Mouse (Mus musculus) adrenal gland, adult (tissue): Measurements from ENCODE around the gene Pdcd4.

ENCODE experiments used
- DNase-seq, 2 experiments: peaks; one replicate each; pipeline ENCODE4 v3.0.0; 2022 to 2023; ENCODE audit warnings: low spot score in 1 of 2; ENCODE audit not compliant: inconsistent age in 2 of 2

Gene Pdcd4

DNA sequence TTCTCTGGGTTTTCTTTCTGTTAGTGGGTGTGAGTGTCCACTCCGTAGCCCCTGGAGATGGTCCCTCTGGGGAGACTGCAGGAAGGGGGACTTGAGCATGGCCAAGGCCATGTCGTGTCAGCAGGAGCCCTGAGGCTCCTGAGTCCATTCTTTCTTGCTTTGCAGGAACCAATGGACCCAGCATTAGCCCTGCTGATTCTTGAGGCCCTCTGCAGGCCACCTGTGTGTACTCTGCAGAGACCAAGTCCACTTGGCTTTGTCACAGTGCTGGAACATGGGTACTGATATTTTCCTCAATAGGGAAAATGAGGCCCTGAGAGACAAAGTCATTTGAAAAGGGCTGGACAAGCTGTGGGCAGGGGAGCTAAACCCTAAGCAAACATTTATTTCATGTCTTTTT is 21.5 kb upstream of the Pdcd4 start:
- peak in 1 of 2 experiments; percentile 46 for DNase-seq

DNA sequence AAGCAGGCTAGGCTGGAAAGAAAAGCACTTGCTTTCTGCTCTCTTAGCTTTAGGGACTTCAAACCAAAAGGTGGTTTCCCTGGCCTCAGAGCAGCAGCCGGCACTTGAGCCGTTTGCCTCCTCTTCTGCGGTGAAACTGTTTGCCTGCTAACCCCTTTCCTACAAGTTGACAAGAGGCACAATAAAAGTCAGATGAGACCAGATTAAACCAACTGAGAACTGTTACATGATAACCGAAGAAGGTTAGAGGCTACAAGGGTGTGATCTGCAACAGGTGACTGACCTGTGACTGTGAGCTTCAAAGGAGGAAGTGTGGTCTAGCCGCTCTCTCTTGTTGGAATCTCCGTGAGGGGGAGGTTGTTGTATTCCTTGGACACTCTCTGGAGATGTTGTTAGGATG is 20.5 kb upstream of the Pdcd4 start:
- no peak for DNase-seq

DNA sequence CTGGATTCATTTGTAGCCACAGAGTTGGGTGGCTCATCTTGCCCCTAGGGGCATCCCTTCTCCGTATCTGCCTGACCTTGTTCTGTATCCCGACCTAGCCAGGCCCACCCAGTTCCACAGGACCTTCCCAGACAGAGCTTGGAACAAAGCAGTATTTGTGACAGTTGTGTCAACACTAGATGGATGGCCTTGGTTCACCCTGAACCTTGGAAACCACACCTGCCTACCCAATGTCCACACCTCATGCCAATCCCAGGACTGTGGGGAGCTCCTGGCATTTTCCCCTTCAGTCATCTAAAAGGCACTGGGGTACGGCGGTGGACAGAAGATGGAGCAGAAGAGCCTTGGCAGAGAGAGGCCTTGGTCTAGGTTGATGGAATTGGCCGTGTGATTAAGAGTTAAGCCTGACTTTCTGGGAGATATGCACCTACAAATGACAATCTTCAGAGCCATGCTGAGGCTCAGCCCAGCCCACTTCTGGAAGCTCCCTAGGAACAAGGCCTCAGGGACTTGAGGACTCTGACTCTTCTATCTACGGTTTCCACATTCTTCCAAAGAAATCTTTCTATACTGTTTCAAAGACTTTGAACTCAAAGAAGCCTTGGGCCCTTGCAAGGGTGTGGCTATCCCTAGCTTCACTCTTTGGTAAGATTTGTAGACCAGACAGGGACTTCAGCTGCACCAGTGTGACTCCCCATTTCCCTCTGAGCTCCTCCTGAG is 18.9 kb upstream of the Pdcd4 start:
- DNase-seq, result no peak

DNA sequence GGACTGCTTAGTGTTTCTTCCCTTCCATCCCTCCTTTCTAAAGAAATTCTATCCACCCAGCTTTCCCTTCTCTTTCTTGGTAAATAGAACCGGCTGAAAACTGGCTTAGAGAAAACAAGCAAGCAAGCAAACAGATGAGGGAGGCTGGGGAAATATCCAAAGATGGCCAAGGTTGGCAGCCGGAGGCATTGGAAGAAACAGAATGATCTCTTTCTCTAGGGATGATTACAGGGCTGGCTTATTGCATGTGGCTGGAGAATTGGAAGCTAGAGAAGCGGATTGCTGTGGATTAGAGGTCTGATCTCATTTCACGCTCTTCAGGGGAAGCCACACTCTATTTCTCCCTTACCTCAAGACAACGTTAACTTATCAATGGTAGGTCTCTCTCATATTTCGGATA is 16.8 kb upstream of the Pdcd4 start:
- DNase-seq, result no peak

DNA sequence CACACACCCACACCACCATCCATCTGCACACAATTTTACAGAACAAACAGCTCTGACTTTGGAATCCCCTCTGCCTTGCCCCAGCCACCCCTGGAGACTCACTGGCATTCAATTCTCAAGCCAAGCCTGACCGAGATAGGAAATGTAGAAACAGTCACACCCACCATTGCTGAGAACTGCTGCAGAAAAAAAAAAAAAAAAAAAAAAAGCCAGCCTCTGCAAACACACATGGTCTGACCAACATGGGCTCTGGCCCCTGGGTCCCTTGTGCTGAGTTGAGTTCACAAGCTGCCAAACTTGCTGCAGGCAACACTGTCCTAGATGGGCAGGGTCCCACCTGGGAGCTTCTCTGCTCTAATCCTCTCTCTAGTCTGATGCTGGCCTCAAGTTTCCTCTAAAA is 14.3 kb upstream of the Pdcd4 start:
- DNase-seq, result no peak

DNA sequence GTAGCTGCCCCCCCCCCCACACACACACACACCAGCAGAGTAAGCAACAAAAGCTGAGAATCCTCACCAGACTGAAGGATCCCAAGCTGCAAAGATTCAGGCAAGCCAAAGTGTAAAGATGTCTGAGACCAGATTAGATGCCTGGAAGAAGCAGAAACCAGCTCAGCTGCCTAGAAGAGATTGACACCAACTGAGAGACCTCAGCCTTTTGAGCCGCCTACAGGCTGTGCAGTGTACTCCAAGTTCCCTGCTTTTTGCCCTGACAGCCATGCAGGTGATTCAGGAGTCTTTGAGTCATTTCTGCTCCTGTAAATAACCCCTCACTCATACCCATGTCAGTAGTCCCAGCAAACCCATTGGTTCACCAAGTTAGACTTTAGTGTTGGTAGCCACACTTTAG is 11.6 kb upstream of the Pdcd4 start:
- DNase-seq, result no peak

DNA sequence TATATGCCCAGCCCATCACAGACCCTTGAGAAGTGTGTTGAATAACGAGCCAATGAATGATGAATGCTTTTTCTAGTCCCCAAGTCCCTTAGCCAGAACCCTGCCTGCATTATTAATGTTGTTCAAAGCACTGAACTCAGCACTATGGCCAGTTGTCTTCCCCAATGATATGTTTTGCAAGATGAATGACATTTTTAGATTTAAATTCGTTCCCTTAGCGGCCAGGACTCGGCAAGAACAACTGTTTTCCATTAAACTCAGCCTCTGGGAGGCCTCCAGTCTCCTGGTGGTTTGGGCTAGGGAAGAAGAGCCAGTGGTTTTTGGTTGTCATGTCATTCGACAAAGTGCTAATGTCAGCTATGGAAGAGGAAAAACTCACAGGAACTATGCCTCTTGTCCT is 10.2 kb upstream of the Pdcd4 start:
- DNase-seq, result no peak

DNA sequence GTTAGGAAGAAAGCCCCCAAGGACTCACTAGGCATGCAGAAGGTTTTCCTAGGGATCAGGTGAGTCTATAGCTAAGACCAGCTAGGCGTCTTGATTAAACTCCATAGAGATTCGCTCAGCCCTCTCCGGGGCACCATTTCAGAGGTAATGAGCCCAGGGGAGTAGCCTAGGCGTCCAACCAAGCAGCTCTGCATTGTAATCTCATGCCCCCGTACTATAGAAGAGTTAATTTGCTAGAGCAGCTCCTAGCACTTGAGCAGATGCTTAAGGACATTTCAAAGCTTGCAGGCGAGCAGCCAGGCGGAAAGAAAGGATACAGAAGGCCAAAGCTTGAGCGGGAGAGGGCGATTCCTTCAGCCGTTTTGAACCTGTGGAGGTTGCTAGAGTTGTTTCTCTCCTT is 6.6 kb upstream of the Pdcd4 start:
- DNase-seq, result no peak

DNA sequence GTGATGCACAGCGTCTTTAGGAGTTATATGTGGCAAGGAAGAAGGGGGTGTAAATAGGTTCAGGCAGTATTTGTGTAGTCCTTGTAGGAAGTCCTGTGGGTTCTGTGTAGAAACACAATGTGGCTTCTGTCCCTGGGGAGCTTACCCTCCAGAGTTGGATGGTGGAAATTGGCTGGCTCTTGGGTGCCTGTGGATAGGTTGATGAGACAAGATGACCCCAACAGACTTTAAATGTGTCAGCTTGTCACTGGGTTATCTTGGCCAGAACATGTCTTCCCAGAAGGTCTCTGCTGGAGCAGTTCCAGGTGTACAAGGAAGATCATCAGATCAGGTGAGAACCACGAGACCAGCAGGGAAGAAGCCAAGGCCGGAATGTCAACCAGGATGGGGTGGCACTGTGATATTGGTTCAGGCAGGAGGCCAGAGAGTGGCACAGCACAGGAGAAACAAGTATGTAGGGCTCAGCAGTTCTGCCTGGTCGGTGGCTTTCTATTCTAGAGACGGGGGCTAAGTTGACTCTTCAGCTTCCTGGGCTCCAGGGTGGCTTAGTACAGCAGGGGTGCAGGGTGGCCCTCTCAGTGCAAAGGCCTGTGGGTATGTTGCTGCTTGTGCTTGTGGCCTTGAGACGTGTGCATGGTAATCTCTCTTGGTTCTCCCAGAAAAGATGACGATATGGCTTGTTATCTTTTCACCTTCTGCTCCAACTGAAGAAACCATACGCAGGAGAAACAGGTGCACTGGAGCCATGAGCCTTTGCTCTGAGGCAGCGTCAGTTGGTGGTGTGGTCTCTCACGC is 5.3 kb upstream of the Pdcd4 start:
- no peak for DNase-seq

DNA sequence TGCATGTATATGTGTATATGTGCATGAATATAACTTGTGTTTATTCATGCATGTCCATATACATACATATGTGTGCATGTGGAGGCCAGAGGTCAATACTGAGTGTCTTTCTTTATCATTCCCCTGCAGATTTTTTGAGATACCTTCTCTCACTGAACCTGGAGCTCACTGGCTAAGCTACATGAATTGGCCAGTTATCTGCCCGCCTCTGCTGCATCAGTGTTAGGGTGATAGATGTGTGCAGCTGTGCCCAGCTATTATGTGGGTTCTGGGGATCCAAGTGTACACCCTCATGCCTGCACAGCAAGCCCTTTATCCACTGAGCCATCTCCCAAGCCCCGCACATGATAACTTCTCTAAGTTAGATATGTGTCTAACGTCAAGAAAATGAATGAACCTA is 4.2 kb upstream of the Pdcd4 start:
- no peak for DNase-seq

DNA sequence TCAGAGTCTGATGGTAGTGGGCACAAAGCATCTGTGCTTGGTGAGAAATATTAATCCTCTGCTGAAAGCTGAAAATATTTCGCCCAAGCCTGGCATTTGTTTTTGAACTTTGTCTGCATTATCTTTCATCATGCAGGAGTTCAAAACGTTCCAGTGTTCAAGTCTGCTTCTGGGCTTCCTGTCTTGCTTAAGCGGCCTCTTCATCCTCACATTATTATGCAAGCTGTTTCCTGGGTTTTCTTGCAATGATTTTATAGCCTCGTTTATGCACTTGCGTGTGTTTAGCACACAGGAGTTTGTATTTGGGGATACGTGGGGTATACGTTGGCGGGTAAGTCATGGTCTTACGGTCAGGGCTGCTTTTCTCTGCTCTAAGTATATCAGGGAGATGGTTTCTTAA is 3.7 kb upstream of the Pdcd4 start:
- DNase-seq, result no peak

DNA sequence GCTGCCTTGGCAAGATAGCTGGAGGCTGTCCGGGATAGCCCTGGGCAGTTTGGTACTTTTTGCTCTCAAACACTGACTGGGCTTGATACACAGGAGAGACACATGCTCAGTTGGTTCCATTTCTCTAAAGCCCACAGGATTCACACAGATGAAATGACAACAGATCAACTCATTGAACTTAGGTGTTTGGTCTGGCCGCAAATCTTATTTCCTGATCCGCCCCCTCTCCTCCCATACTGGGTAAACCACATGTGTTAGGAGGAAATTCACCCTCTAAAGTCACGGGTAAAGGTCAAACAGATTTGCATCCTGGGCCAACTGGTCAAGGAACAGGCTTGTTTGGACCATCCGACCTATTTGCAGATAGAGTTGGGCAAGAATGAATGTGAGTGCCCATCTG is 2.5 kb upstream of the Pdcd4 start:
- DNase-seq, result no peak

DNA sequence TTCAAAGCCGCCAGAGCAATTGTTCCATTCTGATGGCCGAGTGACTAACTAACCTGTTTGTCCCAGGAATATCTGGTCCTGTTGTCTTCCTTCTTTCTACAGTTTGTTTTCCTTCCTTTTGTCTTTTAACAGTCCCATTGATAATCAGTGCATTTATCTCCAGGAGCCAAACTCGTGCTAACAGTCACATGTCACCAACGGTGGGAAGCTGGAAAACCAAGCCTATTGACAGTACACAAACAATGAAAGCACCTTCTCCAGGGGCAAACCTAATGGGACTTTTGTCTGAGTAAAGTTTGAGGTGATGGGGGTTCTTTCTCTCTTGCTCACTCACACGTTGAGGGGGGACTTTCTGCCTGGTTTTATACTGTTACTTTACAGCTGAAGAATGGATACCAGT is 1.8 kb upstream of the Pdcd4 start:
- no peak for DNase-seq

DNA sequence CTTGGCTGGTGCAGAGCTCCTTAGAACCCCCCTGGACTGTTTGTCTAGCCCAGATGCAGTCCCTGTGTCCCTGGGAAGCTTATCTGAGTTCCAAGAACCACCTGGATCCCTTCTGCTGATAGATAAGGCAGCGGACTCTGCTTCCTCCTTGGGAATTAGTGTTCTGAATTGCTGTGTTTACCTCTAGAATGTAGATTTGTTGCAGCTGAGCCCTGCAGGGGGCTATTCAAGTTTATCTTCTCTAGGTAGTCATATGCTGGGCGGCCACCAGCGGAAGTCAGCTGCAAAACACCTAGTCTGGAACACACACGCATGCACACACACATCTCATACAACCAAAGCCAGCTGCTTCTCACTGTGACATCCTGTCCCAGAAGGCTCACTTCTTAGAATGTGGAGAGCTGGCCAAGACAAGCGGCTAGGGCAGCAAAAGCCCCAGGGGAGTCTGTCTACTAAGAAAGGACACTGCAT is 1.2 kb upstream of the Pdcd4 start:
- DNase-seq, result no peak

DNA sequence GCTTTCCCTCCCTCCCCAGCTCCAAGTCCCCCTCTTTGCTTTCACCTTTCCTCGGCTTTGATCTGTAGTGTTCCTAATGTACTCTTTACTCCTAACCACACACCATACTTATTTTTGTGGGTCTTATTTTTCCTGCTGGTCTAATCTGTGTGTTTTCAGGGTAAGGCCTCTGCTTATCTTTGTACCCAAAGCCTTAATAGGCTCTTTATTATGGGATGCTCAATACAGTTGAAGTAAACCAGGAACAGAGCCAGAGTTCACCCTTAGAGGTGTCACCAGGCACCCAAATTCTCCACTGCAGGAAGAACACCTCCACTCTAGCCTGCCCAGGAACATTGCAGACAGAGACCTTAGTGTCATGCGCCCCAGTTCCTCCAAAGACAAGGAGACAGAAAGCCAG is 462 bp upstream of the Pdcd4 start:
- no peak for DNase-seq

DNA sequence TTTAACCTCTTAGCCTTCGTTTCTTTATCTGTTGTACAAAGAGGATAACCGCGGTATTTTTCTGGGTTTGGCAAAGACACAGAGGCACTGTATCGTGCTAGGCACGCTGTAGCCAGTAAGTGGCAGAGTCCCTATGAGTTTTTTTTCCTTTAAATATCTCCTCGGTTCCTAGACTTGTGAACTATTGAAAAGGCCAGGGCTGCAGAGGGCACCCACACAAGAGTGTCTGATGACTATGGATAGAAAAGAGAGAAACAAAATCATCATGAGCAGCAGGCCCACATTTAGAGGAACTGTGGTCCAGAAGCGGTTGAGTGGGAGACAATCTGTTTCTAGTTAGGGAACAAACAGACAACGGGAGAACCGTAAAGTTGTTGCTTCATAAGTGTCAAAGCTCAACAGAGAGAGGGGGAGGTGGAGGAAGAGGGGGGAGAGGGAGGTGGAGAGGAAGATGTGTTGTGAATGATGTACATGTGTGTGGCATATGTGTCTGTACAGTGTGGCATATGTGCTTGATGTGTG is 868 bp downstream of the Pdcd4 start:
- no peak for DNase-seq

DNA sequence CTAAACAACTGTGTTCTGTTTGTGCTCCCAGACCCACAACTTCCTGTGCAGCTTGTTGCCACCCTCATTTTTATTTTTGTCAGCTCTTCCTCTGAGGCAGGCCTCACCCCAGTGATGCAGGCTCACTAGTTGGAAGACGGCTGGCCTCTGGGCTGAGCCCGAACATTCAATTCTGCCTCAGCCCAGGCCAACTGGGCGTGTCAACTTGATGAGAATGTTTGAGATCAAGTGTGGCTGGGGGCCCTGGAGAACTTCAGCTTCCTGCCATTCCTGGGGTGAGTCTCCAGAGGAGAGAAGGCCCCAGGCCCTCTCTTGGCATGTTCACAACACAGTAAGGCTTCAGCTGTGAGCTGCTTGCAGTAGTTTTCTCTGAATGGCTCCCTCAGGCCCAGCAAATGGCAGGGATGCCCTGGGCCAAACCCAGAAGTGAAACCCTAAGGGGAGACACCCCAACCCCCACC is 1.7 kb downstream of the Pdcd4 start:
- DNase-seq, result peak in 1 of 2 experiments; percentile 28

DNA sequence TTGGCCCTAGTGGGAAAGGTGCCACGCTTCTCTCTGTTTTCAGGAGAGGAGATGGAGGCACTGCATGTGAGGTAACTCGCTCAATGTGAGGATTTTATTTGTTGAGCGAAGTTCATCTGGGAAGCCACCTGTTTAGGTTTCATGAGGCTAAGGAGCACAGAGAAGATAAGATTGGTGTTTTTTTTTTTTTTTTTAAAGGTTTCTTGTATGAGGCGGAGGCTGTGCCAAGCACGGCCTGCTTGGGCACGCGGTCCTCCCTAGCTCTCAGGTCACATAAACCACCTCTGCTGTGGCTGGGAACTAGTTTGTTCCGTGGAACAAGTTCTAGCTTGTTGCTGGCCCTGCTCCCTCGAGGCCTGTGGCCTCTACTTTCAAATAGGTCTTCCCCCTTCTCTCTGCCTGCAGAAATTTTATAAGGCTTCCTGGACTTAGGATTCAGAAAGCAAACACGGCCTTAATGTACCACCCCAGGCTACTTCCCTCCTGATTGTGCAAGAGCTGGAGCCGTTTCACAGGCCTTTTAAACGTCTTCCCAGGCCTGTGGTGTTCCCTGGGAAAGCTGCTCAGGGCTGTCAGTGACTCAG is 2.6 kb downstream of the Pdcd4 start:
- DNase-seq, result peak in 1 of 2 experiments; percentile 48

DNA sequence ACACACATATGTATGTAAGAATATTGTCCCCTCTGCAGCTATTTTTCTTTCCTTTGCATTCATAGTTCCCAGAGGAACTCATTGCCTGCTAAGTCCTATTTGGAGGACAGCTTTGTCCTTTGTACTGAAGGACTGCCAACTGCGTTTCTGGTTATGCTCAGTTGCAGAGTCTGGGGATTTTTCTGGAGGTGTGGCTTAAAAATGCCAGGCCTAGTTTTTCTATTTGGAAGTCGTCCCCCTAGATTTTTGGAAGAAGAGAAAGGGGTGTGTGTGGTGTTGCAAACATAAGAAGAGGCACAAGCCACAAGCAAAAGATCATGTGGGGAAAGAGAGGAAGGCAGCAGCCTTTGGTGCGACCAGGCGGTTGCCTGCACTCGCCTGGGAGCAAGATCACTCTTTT is 6.0 kb downstream of the Pdcd4 start:
- DNase-seq, result peak in 1 of 2 experiments; percentile 44

DNA sequence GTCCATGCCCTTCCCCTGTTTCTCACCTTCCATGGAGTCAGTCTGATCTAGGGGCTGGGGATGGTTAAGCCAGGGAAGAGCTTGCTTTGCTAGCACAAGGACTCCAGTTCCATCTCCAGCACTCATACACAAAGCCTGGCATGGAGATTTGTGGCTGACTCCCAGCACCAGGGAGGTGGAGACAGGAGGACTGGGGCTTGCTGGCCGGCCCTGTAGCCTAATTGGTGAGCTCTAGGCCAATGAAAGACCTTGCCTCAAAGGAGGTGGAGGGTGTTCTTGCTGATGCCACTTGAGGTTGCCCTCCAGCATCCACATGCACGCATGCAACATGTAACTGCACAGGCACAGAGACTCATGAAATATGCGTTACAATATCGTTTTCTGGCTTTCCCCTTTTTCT is 6.5 kb downstream of the Pdcd4 start:
- DNase-seq, result peak in 1 of 2 experiments; percentile 22

DNA sequence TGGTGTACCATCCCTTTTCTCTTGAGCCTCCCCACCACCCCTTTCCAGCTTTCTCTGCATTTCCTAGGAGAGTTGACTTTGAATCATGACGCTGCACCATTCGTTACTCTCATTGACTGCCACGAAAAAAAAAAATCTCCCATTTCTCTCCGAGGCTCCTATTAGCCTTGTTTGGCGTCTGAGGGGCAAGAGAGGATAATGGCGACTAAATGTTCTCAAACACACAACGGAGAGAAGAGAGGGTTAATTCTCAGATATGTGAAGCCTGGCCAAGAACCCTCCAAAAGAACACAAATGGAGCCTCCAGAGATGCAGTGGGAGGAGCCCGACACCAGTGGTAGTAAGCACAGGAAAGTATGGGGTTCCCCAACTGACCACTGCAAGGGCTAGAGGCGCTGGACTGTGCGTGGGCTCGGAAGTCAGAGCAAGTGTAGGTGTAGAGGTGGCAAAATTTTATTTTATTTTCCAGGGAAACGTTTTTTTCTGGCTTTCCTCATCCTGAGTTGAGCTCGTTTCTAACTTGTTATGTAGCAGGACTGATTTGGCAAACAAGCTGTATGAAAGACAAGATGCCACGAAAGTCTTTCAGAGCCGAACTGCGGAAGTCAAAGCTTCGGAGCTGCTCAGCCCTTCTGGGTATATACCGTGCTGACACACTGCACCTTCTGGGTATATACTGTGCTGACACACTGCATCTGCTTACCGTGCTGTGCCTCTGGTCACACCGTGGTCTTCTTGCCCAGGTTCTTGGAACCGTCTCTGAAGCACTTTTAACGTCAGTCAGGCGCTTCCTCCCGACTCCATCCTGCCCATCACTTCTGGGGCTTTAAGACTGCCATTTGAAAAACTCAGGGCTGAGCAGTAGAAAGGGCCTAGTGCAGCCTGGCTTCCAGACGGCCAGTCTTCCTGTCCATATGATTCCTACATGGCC is 7.2 kb downstream of the Pdcd4 start:
- no peak for DNase-seq
